Mouse (Mus musculus) adrenal gland, postnatal 14 days (tissue): ENCODE measurements at regions not wholly inside any gene's neighbourhood (a gene's known extent, or its start where the extent isn't known, plus 50 kb on each side); places are given as distances from the start of the nearest gene placed in this dataset.

Experiments
- DNase-seq: peaks from one replicate; pipeline ENCODE4 v3.0.0; 2021; ENCODE audit warnings: mixed read lengths

DNA sequence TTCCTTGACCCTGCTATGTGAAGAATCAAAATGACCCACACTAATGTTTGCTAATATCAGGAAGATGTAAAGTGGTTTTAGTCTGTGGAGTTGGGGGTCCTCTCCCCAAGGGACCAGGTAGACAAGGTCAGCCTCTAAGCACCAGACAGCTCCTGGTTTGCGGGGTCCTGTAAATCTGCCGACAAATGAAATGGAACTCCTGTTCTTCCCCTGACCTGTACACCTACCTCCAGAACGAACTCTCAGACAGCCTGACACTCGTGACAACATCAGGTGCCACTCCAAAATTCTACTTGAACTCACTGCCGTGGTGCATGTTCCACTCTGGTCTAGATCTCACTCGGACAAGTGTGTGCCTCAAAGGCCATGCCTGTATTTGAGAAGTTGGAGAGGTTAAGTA is 121.8 kb upstream of the Cdkn3 start:
- no peak for DNase-seq

DNA sequence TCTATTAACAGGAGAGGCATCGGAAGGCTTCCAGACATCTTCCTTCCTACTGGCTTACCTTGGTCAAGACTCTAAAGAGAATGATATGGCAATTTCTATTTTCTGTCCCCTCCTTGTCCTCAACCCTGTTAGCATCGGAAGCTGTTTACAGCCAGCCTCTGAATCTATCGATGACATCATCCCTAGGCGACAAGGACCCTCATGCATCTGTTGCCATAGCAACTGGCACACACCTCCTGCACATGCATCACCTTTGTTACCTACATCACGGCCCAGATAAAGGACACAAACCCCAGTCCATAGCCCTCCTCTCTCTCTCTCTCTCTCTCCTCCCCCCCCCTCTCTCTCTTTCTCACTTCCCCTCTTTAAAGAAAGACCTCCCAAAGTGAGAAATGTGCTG is 123.1 kb upstream of the Cdkn3 start:
- no peak for DNase-seq

DNA sequence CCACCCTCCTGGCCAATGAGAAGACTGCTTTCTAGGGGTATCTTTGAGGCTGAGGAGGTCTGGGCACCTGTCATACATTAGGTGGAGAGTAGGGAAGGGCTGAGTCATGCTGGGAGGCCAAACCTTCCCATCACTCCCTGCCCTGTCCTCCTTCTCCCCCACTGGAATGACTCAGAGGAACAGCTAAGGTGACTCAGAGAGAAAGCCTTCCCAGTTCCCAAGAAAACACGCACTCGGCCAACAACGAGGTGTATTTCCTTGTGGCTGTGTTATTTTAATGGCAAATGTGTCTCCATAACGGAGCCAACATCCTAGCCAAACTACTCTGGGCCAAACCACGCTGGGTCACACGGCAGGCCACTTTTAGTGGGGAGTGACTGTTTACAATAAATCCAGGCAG is 124.0 kb upstream of the Cdkn3 start:
- peak; percentile 35 for DNase-seq

DNA sequence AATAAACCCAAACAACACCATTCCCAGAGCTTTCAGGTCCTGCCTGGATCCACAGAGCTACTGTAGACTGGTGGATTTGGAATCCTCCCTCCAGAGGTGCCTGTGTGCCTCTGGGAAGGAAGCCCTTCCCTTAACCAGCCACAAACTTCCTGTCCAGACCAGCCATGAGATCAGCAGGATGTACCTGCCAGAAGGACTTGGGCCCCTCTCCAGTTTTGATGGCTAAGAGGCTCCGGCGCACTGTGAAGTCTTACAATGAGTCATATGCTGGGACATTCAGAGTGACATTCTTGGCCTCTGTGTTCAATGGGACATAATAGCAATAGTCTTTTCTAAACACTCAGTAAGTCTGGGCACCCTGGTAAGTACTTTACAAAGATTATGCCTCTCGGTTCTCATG is 125.0 kb upstream of the Cdkn3 start:
- no peak for DNase-seq

DNA sequence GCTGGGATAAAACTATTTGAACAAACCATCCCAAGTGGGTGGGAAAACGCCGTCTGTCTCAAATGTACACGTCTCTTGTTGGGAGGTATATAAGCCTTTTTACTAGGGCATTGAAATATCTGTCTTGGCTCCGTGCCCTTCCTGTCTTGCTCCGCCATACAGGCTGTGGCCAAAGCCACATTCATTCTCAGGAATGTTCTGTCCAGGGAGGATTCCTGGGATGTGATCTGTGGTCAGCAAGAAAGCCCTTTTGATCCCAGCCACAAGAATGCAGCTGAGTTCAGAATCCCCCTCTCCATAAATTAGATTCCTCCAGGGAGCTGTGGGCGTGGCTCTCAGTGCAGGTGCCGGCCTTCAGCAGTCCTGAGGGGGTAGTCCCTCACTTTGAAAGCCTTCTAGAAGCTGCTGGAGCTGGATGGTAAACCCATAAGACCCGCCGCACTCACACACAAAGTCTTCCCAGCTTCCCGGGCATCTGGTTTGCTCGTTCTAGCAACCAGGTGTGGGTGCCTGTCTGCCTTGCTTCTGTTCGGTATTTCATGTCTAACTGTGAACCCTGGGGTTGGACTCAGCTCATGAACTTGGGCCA is 125.6 kb upstream of the Cdkn3 start:
- DNase-seq = no peak

DNA sequence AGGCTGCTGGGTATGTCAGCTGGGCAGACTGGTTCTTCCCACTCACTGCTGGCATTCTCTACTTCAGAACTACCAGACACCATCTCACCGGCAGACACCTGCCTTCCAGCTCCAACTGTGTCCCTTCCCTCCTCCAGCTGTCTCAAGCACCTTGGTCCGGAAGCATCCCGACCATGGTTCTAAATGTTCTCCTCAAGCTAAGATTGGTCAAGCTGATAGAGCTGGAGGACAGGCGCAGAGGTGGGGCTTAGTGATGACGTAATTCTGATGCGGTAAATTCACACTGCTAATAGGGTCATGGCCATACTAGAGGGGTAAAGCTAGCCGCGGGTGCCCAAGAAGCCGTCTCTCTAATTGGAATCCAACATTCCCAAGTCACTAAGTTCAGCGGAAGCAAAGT is 126.1 kb upstream of the Cdkn3 start:
- no peak for DNase-seq

DNA sequence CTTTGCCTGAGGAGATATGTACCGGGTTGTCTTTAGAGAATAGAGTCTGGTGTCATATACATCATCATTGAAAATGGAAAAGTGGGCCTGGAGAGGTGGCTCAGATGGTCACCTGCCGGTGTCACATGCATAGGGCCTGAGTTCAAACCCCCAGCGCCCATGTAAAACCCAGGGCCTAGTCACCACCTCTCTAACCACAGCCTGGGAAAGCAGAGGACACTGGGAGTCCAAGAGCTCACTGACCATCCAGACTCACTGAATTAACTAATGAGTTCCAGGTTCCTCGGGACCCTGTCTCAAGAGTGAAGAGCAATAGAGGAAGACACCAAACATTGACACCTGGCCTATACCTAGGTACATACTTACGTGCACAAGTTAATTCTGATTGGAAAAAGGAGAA is 132.7 kb upstream of the Cdkn3 start:
- DNase-seq = no peak

DNA sequence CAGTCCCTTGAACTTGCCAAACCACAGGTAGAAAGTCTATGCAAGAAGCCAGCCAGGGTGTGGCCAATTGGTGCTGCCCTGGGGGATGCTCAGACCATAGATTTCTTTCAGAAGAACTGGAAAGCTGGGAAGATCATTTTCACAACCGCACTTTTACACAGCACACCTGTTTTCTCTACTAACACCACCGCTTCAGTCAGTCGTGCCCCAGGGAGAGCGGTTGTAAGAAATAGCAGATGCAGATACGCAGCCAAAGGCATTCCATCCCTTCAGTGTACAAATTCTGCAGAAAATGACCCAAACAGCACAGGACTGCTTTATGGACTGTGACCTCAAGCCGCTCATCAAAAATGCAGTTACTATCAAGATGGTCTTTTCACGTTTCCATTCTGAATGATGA is 134.6 kb upstream of the Cdkn3 start:
- DNase-seq = no peak

DNA sequence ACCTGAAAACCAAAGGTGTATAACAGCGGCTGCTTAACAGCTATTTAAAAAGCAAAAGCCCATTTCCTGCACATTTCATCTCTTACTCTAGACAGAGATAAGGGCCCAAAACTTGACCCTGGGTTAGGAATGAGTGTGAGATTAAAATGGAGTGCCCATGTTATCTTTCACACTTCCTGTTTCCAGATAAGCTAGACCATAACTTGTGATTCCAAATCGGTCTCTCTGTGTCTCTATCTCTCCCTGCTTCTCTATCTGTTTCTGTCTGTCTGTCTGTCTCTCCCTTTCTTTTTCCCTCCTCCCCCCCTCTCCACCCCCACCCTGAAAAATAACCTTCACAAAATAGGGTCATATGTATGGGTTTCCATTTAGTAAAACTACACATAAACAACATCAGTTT is 136.7 kb upstream of the Cdkn3 start:
- DNase-seq = no peak

DNA sequence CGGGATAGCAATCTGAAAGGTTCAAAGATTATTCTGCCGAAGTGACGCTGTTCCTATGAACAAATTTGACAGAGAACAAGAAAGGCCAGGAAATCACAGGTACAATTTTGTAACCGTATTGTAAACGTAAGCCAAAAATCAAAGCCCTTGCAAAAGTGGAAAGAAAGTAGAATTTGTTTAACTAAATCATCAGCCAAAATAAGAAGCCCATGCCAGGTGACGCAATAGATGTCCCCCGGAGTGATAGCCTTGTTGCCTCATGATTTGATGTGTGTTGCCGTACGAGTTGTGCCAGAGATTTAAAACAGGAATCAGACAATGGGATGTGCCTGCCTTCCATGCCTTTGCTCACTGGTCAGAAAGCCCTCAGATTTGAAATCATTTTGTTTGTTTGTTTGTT is 144.3 kb upstream of the Cdkn3 start:
- DNase-seq = no peak

DNA sequence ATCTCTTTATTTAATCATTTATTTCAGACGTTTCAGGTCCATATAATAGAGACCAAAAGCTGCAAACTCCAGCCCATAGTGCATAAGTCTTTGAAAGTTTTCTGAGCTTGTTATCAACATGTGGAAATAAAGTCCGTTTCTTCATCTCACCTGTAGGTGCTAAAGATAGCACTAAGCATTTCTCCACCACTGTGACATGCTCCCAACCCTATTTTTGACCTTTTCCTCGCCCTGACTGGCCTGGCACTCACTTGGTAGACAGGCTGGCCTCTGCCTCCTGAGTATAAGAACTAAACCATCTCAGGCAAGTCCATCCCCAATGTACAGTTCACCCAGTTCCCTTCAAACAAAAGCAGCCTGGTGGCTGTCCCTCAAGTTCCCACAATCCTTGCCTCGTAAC is 145.4 kb upstream of the Cdkn3 start:
- no peak for DNase-seq

DNA sequence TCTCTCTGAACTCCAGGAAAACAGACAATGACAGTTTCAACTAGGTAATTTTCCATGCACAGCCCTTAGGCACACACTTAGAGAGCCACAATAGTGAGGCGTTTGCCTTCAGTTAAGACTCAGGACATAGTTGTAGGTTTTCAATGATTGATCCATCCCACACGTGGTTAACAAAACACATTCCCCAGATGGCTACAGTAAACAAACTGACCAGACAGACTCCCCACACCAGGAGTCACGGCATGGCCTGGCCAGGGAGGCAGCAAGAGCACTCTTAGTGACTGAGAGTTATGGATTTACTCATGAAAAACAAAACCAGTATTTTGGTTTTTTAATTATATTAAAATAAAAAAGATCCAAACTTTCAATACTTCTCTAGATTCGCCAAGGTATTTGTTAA is 146.6 kb upstream of the Cdkn3 start:
- DNase-seq = no peak

DNA sequence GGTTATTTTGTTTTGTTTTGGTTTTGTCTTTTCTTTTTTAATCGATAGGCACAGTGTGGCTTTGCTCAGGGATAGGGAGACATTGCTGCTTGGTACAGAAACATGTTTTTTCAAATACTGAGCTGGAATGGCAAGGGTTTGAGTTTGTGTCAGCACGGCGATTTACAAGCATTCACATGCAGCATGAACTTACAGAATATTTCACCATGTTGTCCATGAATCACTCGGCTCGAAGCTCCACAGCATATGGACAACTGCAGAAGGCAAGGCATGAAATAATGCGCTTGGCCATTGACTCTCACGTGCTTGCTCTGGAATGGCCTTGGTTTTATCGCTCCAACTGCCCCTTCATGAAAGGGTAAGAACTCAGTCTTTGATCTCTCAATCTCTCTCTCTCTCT is 147.1 kb upstream of the Cdkn3 start:
- DNase-seq = no peak

DNA sequence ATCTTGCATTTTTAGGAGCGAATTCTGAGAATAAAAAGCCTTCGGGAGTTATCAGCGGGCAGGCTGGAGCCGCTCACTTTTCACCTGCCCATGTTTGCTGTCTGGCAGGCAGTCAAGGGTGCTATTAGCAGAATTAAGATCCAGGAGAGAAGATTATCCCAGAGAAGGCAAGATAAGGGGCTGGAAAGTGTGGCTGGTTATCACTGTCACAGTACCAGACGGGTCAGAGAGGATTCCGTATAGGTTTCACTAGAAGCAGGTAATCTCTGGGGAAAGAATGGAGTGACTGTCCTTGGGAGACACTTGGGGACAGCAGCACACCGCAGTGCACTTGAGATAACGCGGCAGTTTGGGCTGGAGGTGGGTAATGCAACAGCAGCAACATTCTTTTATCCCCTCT is 147.8 kb upstream of the Cdkn3 start:
- DNase-seq = no peak

DNA sequence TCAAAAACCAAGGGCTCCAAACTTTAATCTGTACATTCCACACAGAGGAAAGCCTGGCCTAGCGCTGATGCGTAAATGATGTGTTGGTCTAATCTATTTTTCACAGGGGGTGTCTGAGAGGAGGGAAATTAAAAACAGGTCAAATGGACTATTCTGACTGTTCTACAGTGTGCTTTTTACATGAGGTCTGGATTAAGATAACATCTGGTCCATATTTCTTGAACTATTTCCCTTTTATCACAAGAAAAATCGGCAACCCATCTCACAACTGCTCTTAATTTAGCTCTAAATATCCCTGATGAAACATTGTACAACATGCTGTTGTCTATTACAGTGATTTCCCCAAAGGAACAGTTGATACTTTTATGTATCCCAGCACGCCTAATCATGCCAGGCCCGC is 149.4 kb upstream of the Cdkn3 start:
- DNase-seq = no peak

DNA sequence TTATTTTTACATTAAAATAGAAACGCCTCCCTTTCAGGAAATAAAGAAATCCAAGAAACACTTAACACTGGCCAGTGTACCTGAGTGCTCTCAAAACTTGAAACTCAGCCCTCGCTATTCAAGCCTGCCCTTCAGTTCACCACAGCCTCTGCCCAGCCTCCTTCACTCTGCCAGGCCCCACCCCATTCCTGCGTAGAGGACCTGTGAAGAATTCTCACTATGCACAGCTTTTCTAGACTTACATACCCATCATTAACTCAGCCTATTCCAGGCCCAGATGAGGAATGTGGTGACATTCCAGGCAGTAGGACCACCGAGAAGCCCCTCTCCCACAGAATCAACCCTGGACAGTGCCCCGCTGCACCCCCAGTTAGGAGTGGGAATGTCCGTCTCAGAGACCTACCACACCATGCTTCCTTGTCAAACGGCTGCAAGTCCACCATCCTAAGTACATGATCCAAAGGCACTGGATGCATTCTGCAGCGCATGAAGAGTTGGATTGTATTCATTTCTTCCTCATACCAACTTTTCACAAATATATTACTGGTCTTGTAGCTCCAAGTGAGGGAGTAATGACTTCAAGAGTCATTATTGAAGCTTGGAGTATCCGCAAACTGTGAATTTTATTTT is 150.0 kb upstream of the Cdkn3 start:
- no peak for DNase-seq

DNA sequence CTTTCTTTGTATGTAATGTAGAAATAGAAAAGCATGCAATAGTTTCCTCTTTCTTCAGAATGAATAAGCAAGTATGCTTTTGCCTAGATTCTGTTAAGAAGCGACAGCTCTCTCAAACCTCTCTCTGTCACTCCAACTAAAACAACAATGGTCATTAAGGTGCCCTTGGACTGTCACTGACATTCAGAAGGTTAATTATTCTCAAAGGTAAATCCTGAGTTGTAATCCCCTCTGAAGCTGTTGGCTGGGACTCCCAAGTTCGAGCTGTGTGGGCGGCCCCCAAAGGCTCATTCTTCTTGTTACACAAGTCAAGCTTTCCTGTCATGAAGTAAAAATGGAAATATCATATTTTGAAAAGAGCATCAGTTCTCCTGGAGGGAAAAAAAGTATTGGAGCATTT is 153.6 kb upstream of the Cdkn3 start:
- DNase-seq = no peak

DNA sequence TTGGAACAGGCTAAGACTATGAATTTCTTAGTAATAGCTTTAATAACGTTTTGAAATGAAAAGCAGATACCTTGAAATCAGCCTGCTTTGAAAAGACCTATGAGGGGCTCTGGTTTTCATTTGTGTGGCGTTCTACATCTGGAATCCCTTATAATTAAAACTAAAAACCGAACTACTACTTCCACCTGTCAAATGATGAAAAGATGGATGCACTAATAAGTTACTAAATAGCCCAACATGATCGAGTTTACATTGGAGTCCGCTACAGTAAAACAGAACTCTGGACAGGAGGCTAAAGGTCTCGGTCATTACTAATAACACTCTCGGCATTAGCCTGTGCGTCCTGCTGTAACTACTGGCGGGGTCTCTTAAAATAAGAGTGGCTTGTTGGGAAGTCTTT is 154.3 kb upstream of the Cdkn3 start:
- no peak for DNase-seq

DNA sequence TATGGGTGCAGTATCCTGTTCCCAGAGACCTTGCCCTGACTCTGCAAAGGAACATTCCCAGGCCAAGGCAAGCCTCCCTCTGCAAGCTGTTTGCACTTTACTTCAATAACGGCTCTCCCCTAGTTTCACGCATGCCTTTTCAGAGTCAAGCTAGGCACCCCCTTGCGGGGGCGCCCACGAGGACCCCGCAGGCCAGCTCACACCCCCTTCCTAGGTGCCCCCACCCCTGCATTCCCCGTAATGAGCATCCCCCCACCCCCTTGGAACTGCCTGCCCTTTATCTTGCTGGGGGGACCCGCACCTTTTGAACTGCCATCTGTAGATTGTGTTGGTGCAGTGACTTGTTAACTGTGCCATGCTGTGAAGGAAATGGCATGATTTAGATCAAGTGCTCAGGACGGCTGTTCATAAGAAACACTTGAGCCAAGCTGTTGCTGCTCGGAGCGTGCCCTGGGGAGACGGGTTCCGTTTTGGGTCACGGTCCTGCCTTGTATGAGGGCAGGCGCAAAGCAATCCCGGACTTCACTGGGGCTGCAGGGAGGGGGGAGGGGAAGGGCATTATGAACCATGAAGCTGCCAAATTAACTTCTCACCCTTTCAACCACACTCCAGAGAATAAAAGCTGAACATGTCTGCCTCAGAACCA is 155.3 kb upstream of the Cdkn3 start:
- peak; percentile 36 for DNase-seq

DNA sequence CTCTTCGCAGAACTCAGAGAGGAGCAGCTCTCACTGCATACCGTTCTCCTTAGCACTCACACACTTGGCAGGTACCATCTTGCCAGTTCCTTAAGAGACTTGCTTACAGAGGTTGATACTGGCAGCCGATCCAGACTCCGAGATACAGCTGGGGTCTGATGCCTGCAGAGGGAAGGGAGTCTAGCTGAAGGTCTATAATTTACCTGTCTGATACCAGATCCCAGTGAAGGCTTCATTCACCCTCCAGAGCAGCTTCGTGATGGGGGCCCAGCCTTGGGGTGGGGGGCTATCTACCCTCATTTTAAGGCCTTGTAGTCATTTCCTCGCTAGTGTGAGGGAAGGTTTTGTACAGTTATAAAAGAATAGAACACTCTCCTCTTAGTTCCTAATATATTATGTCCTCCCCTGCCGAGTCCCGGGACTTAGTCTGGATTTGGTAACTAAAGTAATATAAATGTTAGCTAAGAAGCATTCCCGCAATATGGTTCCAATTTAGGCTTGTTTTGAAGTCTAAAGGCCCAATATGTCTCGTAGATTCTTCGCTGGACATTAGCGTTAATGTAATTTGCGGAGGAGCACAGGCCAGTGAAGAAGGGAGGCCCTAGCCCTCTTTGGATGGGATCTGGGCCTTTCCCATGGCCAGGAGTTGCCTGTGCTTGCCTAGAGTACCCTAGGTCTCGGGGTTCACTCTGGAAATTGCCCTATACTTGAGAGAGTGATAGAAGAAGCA is 156.0 kb upstream of the Cdkn3 start:
- DNase-seq = no peak

DNA sequence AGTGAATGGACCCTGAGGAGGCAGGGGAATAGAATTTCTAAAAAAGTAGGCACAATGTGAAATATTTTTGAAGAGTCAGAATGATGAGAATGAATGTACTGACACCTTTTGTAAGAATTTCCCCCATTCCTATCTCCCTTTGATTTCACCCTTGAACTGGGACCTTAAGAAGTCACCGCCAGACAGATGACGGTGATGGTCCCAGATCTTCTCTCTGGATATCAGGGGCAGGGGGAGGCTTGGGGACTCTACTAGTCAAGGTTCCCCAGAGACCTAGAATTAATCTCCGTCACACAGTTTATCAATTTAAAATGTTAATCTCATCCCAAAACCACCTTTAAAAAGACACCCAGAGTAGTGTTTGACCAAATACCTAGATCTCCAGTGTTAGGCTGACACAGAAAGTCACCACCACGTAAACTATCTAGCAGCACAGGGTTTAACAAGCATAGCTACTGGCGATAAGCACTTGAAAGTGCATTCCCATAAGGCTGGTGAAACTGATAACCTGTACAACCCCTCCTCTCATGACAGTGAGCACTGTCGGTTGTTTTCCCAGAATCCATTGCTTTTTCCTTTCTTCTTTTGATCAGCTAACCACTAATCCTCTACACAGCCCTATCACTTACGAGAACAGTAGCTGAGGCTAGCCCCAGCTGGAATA is 163.5 kb upstream of the Cdkn3 start:
- DNase-seq = no peak

DNA sequence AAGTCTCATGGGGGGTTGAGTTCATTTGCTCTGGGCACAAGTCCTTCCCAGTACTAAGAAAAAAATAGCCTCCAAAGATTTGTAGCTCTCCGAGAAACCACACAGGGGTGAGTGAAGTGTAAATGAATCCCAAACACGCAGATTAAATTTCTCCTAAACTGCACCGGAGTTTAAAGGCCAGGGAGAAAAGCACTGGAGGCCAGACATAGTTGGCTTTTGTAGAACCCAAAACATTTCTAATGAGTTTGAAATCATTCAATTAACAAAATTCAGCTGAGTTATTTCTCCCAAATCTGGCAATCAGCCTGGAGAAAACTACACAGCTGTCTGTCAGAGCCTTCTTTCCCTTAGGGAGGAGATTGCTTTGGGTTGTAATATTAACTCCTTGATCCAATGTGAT is 166.2 kb upstream of the Cdkn3 start:
- DNase-seq = no peak

DNA sequence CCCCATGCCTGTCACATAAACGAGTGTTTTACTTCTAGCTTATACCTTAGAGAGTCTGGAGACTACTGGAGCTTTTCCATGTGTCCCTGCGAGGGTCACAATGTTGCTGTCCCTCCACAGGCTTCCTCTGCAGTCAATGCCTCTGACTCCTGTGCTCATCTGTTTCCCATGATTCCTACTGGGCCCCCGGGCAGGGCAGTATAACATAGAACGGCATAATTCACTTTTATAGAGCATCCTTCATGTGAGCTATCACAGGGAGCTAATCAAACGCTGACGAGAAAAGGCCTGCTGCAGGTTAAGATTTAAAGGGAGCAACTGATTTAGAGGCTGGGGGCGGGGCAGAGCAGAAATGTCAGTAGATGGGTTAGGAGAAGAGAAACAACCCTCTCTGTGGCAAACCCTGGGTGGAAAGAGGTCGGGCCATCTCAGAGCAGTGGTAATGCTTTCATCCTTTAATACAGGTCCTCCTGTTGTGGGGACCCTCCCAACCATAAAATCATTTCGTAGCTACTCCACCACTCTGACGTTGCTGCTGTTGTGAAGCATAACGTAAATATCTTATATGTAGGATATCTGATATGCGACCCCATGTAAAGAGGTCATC is 168.5 kb upstream of the Cdkn3 start:
- DNase-seq = no peak
